Mouse (Mus musculus): Measurements from ENCODE around the gene Rhbdf2.

GRCm38 (mm10) chr11:116641168-116641567 is 14.3 kb upstream of the Rhbdf2 start:
- no peak for TF ChIP-seq CTCF (IDR thresholded peaks at IDR 0.05; ENCODE audit: insufficient read depth, low read depth, low read length)
- TF ChIP-seq POLR2A (IDR thresholded peaks at IDR 0.05; ENCODE audit: insufficient read depth, low read depth, low read length): no peak

All from olfactory bulb, adult 2 months (tissue).